Mouse (Mus musculus): ENCODE data around the gene Cit. TPM values are rescaled to one million over a fixed set of nuclear protein-coding genes. Genes with fewer than 3 reads are reported as not detected.

Cit gene
- polyA plus RNA-seq, 1 experiment from 2014 or later: 30.4 TPM

DNA sequence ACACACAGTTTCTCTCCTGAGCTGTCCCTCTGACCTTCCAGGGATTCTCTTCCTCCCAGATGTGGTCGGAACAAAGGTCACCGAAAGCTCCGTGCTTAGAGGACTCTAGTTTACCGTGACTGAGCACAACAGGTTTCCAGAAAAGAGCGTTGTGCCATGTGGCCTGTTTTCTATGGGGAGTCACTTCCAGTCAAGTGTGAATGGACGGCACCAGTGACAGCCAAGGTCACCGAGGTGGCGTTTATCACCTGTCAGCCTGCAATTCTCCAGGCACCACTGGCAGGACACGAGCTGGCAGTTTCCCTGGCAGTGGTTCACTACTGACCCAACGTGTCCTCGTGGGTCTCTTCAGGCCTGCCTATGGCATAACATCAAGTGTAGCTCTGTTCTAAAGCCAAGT is 174.3 kb downstream of the Cit start:
- H3K4me2 ChIP-seq (replicated peaks; ENCODE audit: low read depth, low read length): no peak overlapping the region
- H3K27ac ChIP-seq (ENCODE audit: low read length): peak overlapping the region; percentile 25
- no peaks in the 10 kb centered on the region for H3K27me3 ChIP-seq (ENCODE audit: insufficient read depth, low read length)
- peaks cover 74% of the 10 kb centered on the region for H3K36me3 ChIP-seq (ENCODE audit: insufficient read depth, low read length)
- ATAC-seq (ENCODE audit: low FRiP score, low TSS enrichment): no peak
- no peak overlapping the region for H3K4me3 ChIP-seq (ENCODE audit: low read length)
- H3K4me1 ChIP-seq (ENCODE audit: insufficient read depth, low read length): peaks cover 36% of the 10 kb centered on the region
- no peaks in the 10 kb centered on the region for H3K9me3 ChIP-seq (ENCODE audit: low read length)
- no peak overlapping the region for H3K9ac ChIP-seq (replicated peaks; ENCODE audit: low read length)
- 23% methylated on average over 11 of the region's 11 CpGs for WGBS

GRCm38 (mm10) chr5:116021552-116021951 is 176.5 kb downstream of the Cit start:
- Histone ChIP-seq H3K4me2 (replicated peaks; ENCODE audit: low read depth, low read length) (no peak overlapping the region), H3K9me3 (ENCODE audit: low read length) (no peaks in the 10 kb centered on the region), H3K27me3 (ENCODE audit: insufficient read depth, low read length) (no peaks in the 10 kb centered on the region), H3K9ac (replicated peaks; ENCODE audit: low read length) (no peak overlapping the region), H3K27ac (ENCODE audit: low read length) (no peak overlapping the region), H3K4me3 (ENCODE audit: low read length) (no peak overlapping the region), H3K36me3 (ENCODE audit: insufficient read depth, low read length) (peaks cover 53% of the 10 kb centered on the region), H3K4me1 (ENCODE audit: insufficient read depth, low read length) (peaks cover 36% of the 10 kb centered on the region)
- no peak for ATAC-seq (ENCODE audit: low FRiP score, low TSS enrichment)
- WGBS: 87% methylated on average over 14 of the region's 14 CpGs

GRCm38 (mm10) chr5:116022131-116022530 is 177.1 kb downstream of the Cit start:
- 88% methylated on average over 12 of the region's 12 CpGs for WGBS
- Histone ChIP-seq H3K9ac (replicated peaks; ENCODE audit: low read length) (peak overlapping the region; percentile 22; the same call in 1 of the 2 replicates), H3K4me1 (ENCODE audit: insufficient read depth, low read length) (peaks cover 36% of the 10 kb centered on the region), H3K27me3 (ENCODE audit: insufficient read depth, low read length) (no peaks in the 10 kb centered on the region), H3K4me3 (ENCODE audit: low read length) (peak overlapping the region; percentile 7; the same call in 1 of the 2 replicates), H3K36me3 (ENCODE audit: insufficient read depth, low read length) (peaks cover 47% of the 10 kb centered on the region), H3K27ac (ENCODE audit: low read length) (no peak overlapping the region), H3K4me2 (replicated peaks; ENCODE audit: low read depth, low read length) (peak overlapping the region; percentile 79), H3K9me3 (ENCODE audit: low read length) (no peaks in the 10 kb centered on the region)
- ATAC-seq (ENCODE audit: low FRiP score, low TSS enrichment): no peak

DNA sequence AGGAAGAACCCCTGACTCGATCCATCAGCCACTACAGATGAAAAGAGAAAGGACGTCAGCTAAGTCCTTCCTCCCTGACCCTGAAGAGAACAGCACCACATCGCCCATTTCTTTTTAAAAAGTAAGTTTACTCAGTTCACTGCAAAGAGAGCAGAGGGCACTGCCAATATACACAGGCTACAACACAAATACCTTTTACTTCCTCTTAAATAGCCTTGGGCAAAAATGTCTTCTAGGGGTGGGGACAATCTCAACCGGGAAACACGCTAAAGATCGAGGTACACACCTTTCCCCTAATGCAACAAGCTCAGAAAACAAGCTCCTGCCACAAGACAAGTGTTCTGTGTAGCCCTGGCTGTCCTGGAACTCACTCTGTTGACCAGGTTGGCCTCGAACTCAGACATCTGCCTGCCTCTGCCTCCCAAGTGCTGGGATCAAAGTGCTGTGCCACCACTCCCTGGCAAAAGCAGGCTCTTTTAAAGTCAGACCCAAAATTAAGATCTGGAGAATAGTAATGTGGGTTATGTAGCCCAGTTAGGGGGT is 177.7 kb downstream of the Cit start:
- peak overlapping the region; percentile 79 for H3K4me2 ChIP-seq (replicated peaks; ENCODE audit: low read depth, low read length)
- no peaks in the 10 kb centered on the region for H3K9me3 ChIP-seq (ENCODE audit: low read length)
- peak overlapping the region; percentile 84 for H3K9ac ChIP-seq (replicated peaks; ENCODE audit: low read length)
- 76% methylated on average over 7 of the region's 7 CpGs for WGBS
- no peak for ATAC-seq (ENCODE audit: low FRiP score, low TSS enrichment)
- peaks cover 41% of the 10 kb centered on the region for H3K36me3 ChIP-seq (ENCODE audit: insufficient read depth, low read length)
- H3K4me3 ChIP-seq (ENCODE audit: low read length): peak overlapping the region; percentile 84
- no peaks in the 10 kb centered on the region for H3K27me3 ChIP-seq (ENCODE audit: insufficient read depth, low read length)
- H3K4me1 ChIP-seq (ENCODE audit: insufficient read depth, low read length): peaks cover 36% of the 10 kb centered on the region
- peak overlapping the region; percentile 89 for H3K27ac ChIP-seq (ENCODE audit: low read length)

- 18% methylated on average over 8 of the region's 8 CpGs for WGBS
- no peaks in the 10 kb centered on the region for H3K9me3 ChIP-seq (ENCODE audit: low read length)
- no peaks in the 10 kb centered on the region for H3K27me3 ChIP-seq (ENCODE audit: insufficient read depth, low read length)
- peak overlapping the region; percentile 89 for H3K27ac ChIP-seq (ENCODE audit: low read length)
- H3K36me3 ChIP-seq (ENCODE audit: insufficient read depth, low read length): peaks cover 36% of the 10 kb centered on the region
- peak overlapping the region; percentile 79 for H3K4me2 ChIP-seq (replicated peaks; ENCODE audit: low read depth, low read length)
- peak overlapping the region; percentile 84 for H3K9ac ChIP-seq (replicated peaks; ENCODE audit: low read length)
- peak overlapping the region; percentile 84 for H3K4me3 ChIP-seq (ENCODE audit: low read length)
- no peak for ATAC-seq (ENCODE audit: low FRiP score, low TSS enrichment)
- peaks cover 36% of the 10 kb centered on the region for H3K4me1 ChIP-seq (ENCODE audit: insufficient read depth, low read length)
These were observed 178.2 kb downstream of the Cit start for GRCm38 (mm10) chr5:116023251-116023661.

GRCm38 (mm10) chr5:116023821-116024284 is 178.8 kb downstream of the Cit start:
- Histone ChIP-seq H3K27ac (ENCODE audit: low read length) (peak overlapping the region; percentile 89), H3K36me3 (ENCODE audit: insufficient read depth, low read length) (peaks cover 30% of the 10 kb centered on the region), H3K9me3 (ENCODE audit: low read length) (no peaks in the 10 kb centered on the region), H3K4me1 (ENCODE audit: insufficient read depth, low read length) (peaks cover 30% of the 10 kb centered on the region), H3K4me2 (replicated peaks; ENCODE audit: low read depth, low read length) (peak overlapping the region; percentile 79), H3K9ac (replicated peaks; ENCODE audit: low read length) (peak overlapping the region; percentile 84), H3K4me3 (ENCODE audit: low read length) (peak overlapping the region; percentile 84), H3K27me3 (ENCODE audit: insufficient read depth, low read length) (no peaks in the 10 kb centered on the region)
- peak; percentile 64 for ATAC-seq (ENCODE audit: low FRiP score, low TSS enrichment)
- 0% methylated on average over 27 of the region's 28 CpGs for WGBS

DNA sequence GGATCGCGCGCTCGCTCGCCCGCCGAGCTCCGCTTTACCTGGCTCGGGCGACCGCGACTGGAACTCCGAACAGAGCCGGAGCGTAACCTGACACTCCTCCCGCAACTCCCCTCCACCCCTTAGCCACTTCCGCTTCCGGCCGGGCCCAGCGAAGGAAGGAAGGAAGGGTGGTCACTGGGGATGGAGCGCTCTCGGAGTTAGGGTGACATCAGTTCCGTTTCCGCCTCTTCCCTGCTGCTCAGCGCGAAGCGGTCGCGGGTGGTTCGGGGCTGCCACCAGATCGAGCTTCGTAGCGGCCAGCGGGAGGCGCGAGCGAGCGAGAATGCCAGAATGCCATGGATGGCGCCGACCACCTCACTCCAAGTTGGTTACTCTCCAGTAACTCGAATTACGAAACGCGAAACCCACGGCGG is 179.3 kb downstream of the Cit start, which contains the start of gene Prkab1:
Gene Prkab1, minus strand, starts transcription at position 182 of the 413 bp plus-strand sequence.
- WGBS: under 1% methylated on average over 46 of the region's 46 CpGs
- ATAC-seq (ENCODE audit: low FRiP score, low TSS enrichment): peak; percentile 98

GRCm38 (mm10) chr5:116026107-116026506 is 181.0 kb downstream of the Cit start:
- WGBS: 95% methylated on average over 5 of the region's 5 CpGs
- ATAC-seq (ENCODE audit: low FRiP score, low TSS enrichment): no peak
- Histone ChIP-seq H3K27ac (ENCODE audit: low read length) (no peak overlapping the region), H3K4me1 (ENCODE audit: insufficient read depth, low read length) (peaks cover 20% of the 10 kb centered on the region), H3K27me3 (ENCODE audit: insufficient read depth, low read length) (no peaks in the 10 kb centered on the region), H3K36me3 (ENCODE audit: insufficient read depth, low read length) (peaks cover 7% of the 10 kb centered on the region), H3K4me3 (ENCODE audit: low read length) (no peak overlapping the region), H3K9ac (replicated peaks; ENCODE audit: low read length) (no peak overlapping the region), H3K9me3 (ENCODE audit: low read length) (no peaks in the 10 kb centered on the region), H3K4me2 (replicated peaks; ENCODE audit: low read depth, low read length) (no peak overlapping the region)

More for the DNA sequence above, 179.3 kb downstream of the Cit start, which contains the start of gene Prkab1:
- peak within 1 kb of the TSS; percentile 79 for H3K4me2 ChIP-seq (replicated peaks; ENCODE audit: low read depth, low read length)
- peak within 1 kb of the TSS; percentile 84 for H3K9ac ChIP-seq (replicated peaks; ENCODE audit: low read length)
- H3K4me3 ChIP-seq (ENCODE audit: low read length): peak within 1 kb of the TSS; percentile 84
- no peaks in the 10 kb centered on the region for H3K9me3 ChIP-seq (ENCODE audit: low read length)
- H3K4me1 ChIP-seq (ENCODE audit: insufficient read depth, low read length): peaks cover 26% of the 10 kb centered on the region
- no peaks in the 10 kb centered on the region for H3K27me3 ChIP-seq (ENCODE audit: insufficient read depth, low read length)
- H3K27ac ChIP-seq (ENCODE audit: low read length): peak within 1 kb of the TSS; percentile 89
- H3K36me3 ChIP-seq (ENCODE audit: insufficient read depth, low read length): peaks cover 25% of the 10 kb centered on the region

- 89% methylated on average over 14 of the region's 14 CpGs for WGBS
- Histone ChIP-seq H3K4me2 (replicated peaks; ENCODE audit: low read depth, low read length) (no peak overlapping the region), H3K4me3 (ENCODE audit: low read length) (no peak overlapping the region), H3K36me3 (ENCODE audit: insufficient read depth, low read length) (peaks cover 2% of the 10 kb centered on the region; the same call in 1 of the 2 replicates), H3K4me1 (ENCODE audit: insufficient read depth, low read length) (peaks cover 20% of the 10 kb centered on the region), H3K27me3 (ENCODE audit: insufficient read depth, low read length) (no peaks in the 10 kb centered on the region), H3K27ac (ENCODE audit: low read length) (no peak overlapping the region), H3K9ac (replicated peaks; ENCODE audit: low read length) (no peak overlapping the region), H3K9me3 (ENCODE audit: low read length) (no peaks in the 10 kb centered on the region)
- no peak for ATAC-seq (ENCODE audit: low FRiP score, low TSS enrichment)
These were observed 181.5 kb downstream of the Cit start for GRCm38 (mm10) chr5:116026561-116026960.

DNA sequence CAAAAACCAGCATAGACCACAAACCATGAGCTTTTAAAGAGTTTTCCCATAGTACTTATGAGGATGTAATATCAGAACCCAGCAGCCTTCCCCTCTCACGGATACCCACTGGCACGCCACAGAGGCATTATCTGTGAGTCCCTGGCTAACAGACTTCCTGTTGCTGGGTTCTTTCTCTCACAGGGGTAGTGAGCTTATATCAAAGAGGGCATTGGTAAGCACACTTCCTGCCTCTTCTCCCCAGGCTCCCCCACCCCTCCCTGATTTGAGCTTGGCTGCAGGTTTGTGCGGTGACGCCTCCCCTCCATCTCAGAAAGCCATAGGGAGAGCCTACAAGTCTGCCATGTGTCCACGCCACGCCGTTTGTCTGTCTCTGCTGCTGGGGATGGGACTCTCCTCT is 184.0 kb downstream of the Cit start:
- Histone ChIP-seq H3K9ac (replicated peaks; ENCODE audit: low read length) (no peak overlapping the region), H3K36me3 (ENCODE audit: insufficient read depth, low read length) (no peaks in the 10 kb centered on the region), H3K9me3 (ENCODE audit: low read length) (no peaks in the 10 kb centered on the region), H3K4me1 (ENCODE audit: insufficient read depth, low read length) (0 out of 2 replicates have a peak, but pooled peaks cover 5% of the 10 kb centered on the region), H3K4me3 (ENCODE audit: low read length) (no peak overlapping the region), H3K4me2 (replicated peaks; ENCODE audit: low read depth, low read length) (no peak overlapping the region), H3K27ac (ENCODE audit: low read length) (no peak overlapping the region), H3K27me3 (ENCODE audit: insufficient read depth, low read length) (no peaks in the 10 kb centered on the region)
- no peak for ATAC-seq (ENCODE audit: low FRiP score, low TSS enrichment)
- 62% methylated on average over 7 of the region's 7 CpGs for WGBS
